Mouse (Mus musculus) mesoderm, embryonic 11.5 days (tissue): Measurements from ENCODE around the gene Sned1.

ENCODE experiments used
- DNase-seq: peaks from one replicate; pipeline ENCODE4 v3.0.0-alpha.2; 2012; ENCODE audit warnings: low read depth, low spot score

Gene Sned1

DNA sequence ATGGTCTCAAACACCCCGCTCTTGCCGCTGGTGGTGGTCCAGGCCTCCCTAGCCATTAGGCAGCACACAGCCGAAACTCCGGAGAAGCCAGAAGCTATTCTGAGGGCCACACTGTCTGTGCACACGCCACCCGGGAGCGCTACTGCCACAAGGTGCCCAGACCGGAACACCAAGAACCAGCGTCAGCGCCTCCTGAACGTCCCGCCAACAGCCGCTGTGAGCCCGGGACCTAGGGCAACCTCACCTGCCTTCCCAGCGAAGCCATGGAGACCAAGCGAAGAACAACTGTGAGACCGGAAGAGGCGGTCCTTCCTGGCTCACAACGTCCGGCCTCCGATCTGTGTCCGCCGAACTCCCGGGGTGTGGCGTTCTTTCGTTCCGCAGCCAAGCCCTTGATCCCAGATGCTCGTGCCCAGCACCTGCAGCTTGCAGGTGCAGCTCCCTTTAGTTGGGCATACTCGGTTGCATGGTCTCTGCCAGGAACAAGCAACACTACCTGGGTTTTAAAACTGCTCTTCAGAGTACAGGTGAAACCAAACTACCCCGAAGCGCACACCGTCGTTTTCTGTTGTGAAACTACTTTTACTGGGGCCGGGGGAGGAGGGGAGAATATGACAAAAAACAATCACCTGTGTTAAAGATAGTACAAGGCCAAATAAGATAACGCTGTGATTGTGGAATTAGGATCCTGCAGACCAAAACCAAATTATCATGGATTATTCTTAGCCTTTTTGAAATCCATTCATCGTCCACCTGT lies 70.1 kb downstream of the Sned1 start, which contains the start of gene Mterf4:
TSS of gene Mterf4 (minus strand) at position 335 of the 757 bp plus-strand sequence.
- DNase-seq, result peak; percentile 85

DNA sequence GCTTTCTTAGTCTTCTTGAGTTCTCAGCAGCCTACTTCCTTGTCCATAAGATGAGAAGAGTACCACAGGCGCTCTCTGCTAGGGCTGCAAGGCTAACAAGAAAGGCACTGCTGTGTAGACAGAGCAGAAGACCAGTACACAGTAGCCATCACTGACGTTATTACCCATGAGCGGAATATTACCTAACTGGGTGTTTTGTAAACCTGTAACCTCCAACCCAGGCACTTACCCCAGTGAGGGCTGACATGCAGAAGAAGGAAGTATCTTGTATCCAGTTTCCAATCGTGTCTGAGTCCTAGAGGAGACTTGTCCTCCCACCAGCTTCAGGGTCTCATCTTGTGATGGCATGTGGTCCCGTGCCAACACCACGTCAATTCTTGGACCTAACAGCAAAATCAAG lies 88.3 kb downstream of the Sned1 start:
- no peak for DNase-seq

DNA sequence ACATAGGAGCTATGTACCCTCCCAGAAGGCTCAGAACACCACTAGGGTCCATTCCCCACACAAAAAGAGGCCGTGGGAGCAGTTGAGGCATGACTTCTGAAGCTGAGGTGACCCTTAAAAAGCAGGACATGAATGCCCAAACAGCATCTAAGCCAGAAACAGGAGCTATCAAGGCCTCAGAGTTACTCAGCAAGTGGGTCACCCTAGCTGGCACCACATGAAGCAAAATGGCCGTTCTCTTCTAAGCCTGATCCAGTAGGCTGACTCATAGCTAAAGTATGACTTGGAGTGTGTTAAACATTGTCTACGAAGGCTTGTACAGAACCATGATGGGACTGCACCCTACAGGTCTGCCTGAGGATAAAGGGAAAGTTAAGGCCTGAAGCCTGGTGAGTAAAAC lies 90.8 kb downstream of the Sned1 start:
- DNase-seq, result no peak

DNA sequence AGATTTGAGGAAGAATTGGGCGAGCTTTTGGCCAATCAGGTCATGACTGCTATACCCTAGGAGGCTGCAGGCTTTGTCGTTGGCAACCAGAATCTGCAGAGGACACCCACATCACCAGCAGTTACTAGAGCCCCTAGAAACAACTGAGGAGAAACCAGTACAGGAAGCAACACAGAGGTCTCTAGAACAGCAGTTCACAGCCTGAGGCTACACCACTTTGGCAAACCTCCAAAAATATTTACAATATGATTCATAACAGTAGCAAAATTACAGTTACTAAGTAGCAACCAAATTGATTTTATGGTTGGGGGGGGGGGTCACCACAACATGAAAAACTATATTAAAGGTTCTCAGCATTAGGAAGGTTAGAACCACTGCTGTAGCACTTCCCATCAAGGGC lies 99.0 kb downstream of the Sned1 start:
- no peak for DNase-seq

DNA sequence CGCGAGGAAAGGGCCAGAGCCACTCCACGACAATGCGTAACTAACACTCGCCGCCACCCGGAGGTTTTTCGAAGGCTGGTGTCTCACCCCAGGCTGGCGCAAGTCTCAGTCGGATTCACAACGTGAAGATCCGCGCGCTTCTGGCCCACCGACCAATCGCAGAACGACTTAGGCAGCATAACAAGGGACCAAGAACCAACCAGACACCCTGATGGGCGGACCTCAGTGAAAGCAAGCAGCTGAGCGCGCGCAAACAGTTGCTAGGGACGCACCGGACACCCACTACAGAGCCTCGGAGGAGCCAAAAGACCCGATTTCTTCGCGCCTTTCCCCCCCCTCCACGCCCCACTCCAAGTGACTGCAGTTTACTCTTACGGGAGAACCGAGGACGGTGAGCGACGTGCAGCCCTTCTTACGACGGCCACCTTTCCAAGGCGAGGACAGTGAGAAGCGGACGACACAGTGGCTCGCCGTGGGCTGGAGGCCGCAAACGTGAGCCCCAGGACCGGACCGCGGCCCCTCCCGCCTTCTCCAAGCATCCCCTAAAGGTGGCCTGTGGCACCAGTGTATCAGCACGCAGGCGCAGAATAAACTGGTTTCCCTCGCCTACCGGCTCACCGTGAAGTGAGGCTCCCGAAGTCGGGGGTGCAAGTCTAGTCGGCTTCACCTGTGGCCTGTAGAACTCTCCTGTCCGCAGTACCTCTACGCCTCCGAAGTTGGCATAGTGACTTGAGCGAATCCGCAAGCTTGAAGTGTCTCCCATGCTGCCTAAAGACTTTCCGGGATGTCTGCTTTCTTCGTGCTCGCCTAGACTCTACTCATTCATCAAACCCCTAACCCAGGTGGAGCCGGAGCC lies 107.2 kb downstream of the Sned1 start, which contains the start of the genes Ppp1r7 and Pask:
TSS of gene Ppp1r7 (plus strand) at position 207 of the 856 bp plus-strand sequence.
TSS of gene Pask (minus strand) at position 835 of the 856 bp plus-strand sequence.
- peak; percentile 96 for DNase-seq

DNA sequence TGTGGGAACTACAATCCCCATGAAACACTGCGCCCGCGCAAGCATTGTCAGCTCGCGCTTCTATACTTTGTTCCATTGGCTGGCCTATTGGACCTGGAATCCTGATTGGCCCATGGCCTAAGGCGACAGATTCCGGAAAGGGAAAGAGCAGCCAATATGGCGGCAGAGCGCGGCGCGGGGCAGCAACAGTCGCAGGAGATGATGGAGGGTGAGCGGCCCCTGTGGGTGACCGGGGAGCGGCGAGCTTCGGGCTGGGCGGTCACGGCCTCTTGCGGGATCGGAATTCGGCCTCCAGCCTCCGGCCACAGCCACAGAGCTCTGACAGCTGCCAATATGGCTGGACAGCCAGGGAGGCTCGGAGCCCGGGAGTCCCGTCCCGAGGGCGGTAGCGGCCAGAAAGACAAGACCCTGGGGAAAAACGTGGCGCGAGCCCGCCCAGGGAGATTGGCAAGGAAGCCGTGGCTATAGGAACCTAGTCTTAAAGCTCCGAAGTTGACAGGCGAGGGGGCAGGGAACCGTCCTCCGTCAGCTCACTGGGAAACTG lies 107.9 kb downstream of the Sned1 start:
- peak; percentile 96 for DNase-seq

DNA sequence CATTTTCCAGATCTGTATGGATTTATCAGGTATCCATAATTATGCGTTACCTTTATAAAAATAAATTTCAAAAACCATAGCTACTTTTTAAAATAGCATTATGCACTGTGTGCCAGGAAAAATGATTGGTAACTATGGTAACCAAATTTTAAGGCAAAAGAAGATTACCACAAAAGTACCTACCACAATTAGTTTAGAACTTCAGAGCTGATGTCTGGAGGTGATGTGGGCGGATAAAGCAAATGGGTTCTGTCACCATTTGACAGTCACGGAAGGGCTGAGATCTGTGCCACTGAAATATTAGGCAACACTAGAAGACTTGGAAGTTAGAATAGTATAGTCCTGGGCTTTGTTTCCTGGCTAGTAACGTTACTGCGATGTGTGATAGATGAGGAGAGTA lies 111.5 kb downstream of the Sned1 start:
- no peak for DNase-seq

DNA sequence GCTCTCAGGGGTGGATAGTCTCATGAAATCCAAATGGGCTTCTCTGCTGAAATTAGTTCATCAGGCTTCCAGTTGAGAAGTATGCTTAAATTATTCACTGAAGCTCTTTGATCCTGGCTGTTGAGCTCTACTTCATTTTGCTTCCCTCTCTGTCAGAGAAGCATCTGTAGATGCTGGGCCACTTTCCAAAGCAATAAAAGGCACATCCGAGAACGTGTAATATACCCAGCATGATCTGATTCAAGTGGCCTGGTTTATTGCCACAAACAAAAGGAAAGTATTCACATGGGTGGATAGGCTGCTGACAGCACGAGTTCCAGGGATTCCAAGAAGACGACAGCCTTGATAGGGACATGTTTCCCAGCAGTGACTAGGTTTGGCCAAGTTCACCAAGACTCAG lies 114.1 kb downstream of the Sned1 start:
- DNase-seq, result no peak
